Mouse (Mus musculus): Measurements from ENCODE around the gene Fam83c.

Fam83c gene

DNA sequence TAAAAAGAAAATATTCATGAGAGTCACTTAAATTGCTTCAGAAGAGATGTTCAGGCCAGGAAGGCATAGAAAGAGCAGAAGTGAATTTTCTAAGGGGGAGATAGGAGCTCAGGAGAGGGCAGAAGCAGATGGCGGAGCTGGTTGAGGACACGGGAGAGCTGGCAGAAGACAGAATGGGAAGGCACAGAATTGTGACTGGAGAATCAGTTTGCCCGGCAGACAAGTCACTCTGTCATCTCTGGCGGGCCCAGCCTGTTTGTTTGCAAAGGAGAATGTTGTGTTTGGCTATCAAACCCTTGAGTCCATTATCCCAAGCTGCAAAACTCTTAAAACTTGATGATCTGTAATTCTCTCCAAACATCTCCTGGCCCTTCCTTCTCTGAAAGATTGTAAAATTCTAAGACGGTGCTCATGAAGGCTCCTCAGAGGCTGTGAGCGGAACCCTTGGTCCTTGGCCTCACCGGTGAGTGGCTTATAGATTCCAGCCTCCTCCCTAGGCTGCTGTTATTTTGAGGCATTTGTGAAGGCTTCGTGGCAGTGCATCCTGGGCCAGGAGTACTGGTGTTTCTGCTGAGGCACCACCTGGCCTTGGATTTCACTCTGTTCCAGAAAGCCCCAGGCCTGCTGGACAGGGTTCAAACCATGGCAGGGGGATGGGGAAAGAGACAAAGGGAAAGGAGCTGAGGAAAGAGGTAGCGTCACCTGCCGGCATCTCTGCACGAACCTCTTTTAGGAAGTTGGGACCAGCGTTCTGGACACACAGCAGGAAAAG, 39.8 kb downstream of the Fam83c start:
- in situ Hi-C loops (cut with MboI, MseI), result loop anchor here in 1 of 2 experiments (25.0 kb wide), 1 partner anchor 308 kb away; no protein-coding TSS in a partner anchor

DNA sequence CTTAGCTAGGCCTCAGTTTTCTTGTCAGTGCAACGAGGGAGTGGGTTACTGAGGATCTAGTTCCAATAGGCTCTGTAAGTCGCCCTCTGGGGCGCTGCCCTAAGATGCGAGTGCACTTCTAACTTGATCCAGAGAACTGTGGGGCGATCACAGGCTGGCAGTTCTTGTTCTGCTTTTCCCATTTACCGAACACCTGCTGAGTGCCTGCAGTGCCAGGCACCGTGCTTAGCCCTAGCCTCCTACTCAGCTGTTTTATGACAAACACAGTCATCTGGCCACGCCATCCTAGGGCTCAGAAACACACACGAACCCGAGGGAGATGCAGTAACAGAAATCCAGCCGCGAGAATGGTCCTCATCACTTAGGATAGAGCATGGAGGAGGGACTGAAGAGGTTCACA, 41.8 kb downstream of the Fam83c start:
- in situ Hi-C loops (cut with MboI, MseI), result loop anchor here in 1 of 2 experiments (25.0 kb wide), 1 partner anchor 306 kb away; no protein-coding TSS in a partner anchor

GRCm38 (mm10) chr2:155787949-155788931, 46.4 kb downstream of the Fam83c start:
- in situ Hi-C loops (cut with MboI, MseI), result loop anchor here in 1 of 2 experiments (25.0 kb wide), 1 partner anchor 301 kb away; no protein-coding TSS in a partner anchor

- in situ Hi-C loops (cut with MboI, MseI), result loop anchor here in 1 of 2 experiments (25.0 kb wide), 1 partner anchor 300 kb away; no protein-coding TSS in a partner anchor
Observed at GRCm38 (mm10) chr2:155786905-155787304, 47.7 kb downstream of the Fam83c start.

DNA sequence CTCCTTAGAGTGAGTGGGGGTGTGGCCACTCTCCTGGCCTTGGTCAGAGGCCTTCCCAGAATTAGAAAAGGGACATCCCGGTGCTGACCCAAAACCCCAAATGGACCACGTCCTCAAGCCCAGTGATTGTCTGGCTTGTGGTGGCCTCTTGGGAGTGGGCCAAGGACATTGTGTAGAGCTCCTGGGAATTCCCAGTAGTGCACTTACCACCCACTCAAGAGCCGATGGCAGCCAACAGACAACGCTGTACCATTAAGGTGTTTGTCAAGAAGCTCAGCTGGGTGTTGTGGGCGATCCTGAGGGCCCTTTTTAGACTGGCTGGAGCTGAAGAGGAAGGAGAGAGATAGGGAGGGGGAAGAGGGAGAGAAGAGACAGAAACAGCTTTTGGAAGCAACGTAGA, 50.1 kb downstream of the Fam83c start:
- in situ Hi-C loops (cut with MboI, MseI), result loop anchor here in 1 of 2 experiments (25.0 kb wide), 1 partner anchor 297 kb away; no protein-coding TSS in a partner anchor

- in situ Hi-C loops (cut with MboI, MseI), result loop anchor here (10.0 to 25.0 kb wide), 2 partner anchors 292 to 1525 kb away; partner anchors contain the start of gene Bpifb9a (in 1 of the 2)
Observed at GRCm38 (mm10) chr2:155779506-155779905, 55.1 kb downstream of the Fam83c start.

- in situ Hi-C loops (cut with MboI, MseI), result loop anchor here (10.0 to 25.0 kb wide), 2 partner anchors 292 to 1524 kb away; partner anchors contain the start of gene Bpifb9a (in 1 of the 2)
Observed at GRCm38 (mm10) chr2:155779066-155779465, 55.6 kb downstream of the Fam83c start.

DNA sequence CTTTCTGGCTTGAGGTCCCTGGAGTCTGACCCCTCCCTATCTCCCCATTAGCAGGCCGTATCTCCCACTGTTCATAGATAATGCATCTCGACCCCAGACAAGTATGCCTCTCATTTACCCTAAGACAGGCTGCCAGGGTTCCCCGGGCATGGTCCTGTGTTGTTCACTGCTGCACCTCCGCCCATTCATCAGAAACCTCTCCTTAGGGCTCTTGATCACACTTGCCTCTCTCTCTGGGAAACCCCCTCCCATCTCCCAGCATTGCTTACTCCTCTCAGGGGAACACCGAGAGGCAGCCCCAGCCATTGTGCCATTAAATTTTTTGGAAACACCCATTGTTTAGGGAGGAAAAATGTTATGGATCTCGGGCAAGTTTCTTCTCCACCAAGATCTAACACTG, 56.6 kb downstream of the Fam83c start:
- in situ Hi-C loops (cut with MboI, MseI), result loop anchor here (10.0 to 25.0 kb wide), 2 partner anchors 291 to 1523 kb away; partner anchors contain the start of gene Bpifb9a (in 1 of the 2)

DNA sequence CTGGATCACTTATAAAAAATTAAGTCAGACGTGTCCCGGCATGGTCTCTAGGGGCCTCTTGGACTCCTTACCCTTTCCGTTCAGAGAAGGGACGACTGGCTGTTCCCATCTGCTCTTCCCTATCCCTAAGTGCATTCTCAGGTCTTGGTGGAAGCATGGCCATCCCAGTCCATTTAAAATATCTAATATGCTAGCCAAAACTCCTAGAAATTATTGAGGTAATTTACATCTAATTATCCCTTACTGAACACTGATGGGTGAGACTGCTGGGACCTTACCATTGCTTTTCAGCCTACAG, 57.0 kb downstream of the Fam83c start:
- in situ Hi-C loops (cut with MboI, MseI), result loop anchor here (10.0 to 25.0 kb wide), 2 partner anchors 290 to 1523 kb away; partner anchors contain the start of gene Bpifb9a (in 1 of the 2)
